Comparison of ENCODE assay signal across 6 mouse cellular contexts in genomic region chr5:4026336-4026735, GRCm38 (mm10).
A peak's percentile ranks its signal among the peaks of the same experiment; 100 is the strongest.
DNase-seq lines count a peak whose midpoint lies in the region; ATAC-seq and TF ChIP-seq lines count a peak whose summit lies in the region.
"Not testable (repeated sequence)": the region's sequence is repeated elsewhere in the genome, so short reads cannot be mapped to it uniquely, and the experiment has no call there.

No protein-coding gene starts in this region.

- not testable (repeated sequence) for H3K4me2 ChIP-seq in heart, embryonic 11.5 days; heart, embryonic 15.5 days
- H3K4me2 ChIP-seq in heart, embryonic 13.5 days, result 0 out of 2 replicates have a peak overlapping the region, but pooled peaks have one; percentile 20

- not testable (repeated sequence) for H3K27me3 ChIP-seq in heart, adult 2 months (ENCODE audit: control insufficient read depth, insufficient read depth, low read length); heart, embryonic 11.5 days (ENCODE audit: control insufficient read depth, insufficient read depth, low read length); heart, embryonic 13.5 days (replicated peaks); heart, embryonic 15.5 days

- not testable (repeated sequence) for ATAC-seq in heart, embryonic 11.5 days (replicated peaks; ENCODE audit: insufficient number of reproducible peaks, low FRiP score, low TSS enrichment); heart, embryonic 13.5 days (ENCODE audit: extremely low read depth, insufficient number of reproducible peaks, low FRiP score, low TSS enrichment); heart, embryonic 15.5 days (replicated peaks; ENCODE audit: insufficient number of reproducible peaks, insufficient read depth, low FRiP score, low read depth)

- not testable (repeated sequence) for H3K79me2 ChIP-seq in heart, adult 2 months (replicated peaks; ENCODE audit: control insufficient read depth, insufficient read depth, low read length)

- H3K9ac ChIP-seq in heart, adult 2 months (ENCODE audit: low read depth, low read length); heart, embryonic 11.5 days (ENCODE audit: low read depth, low read length); heart, embryonic 13.5 days; heart, embryonic 15.5 days: not testable (repeated sequence)

- not testable (repeated sequence) for TF ChIP-seq POLR2A in heart, adult 2 months (IDR thresholded peaks at IDR 0.05; ENCODE audit: insufficient read depth, low read depth, low read length)

- not testable (repeated sequence) for H3K9me3 ChIP-seq in heart, embryonic 11.5 days (replicated peaks; ENCODE audit: control insufficient read depth, low read length); heart, embryonic 13.5 days; heart, embryonic 15.5 days (replicated peaks)

- 72% methylated on average over 1 of the region's 1 CpGs for WGBS in heart, adult 2 months
- WGBS in heart, embryonic 11.5 days (ENCODE audit: insufficient replicate concordance), result 59% methylated on average over 1 of the region's 1 CpGs
- WGBS in heart, embryonic 13.5 days, result 46% methylated on average over 1 of the region's 1 CpGs
- 47% methylated on average over 1 of the region's 1 CpGs for WGBS in heart, embryonic 15.5 days

- not testable (repeated sequence) for TF ChIP-seq CTCF in heart, adult 2 months (IDR thresholded peaks at IDR 0.05)

- not testable (repeated sequence) for H3K4me3 ChIP-seq in heart, adult 2 months; heart, embryonic 11.5 days (ENCODE audit: low read depth, low read length); heart, embryonic 13.5 days; heart, embryonic 15.5 days

- not testable (repeated sequence) for H3K4me1 ChIP-seq in heart, adult 2 months (ENCODE audit: control insufficient read depth, insufficient read depth, low read length)
- H3K4me1 ChIP-seq in heart, embryonic 11.5 days (ENCODE audit: control insufficient read depth, insufficient read depth, low read length), result peaks cover 11% of the 10 kb centered on the region
- peaks cover 40% of the 10 kb centered on the region for H3K4me1 ChIP-seq in heart, embryonic 13.5 days
- peaks cover 16% of the 10 kb centered on the region for H3K4me1 ChIP-seq in heart, embryonic 15.5 days (replicated peaks)

- TF ChIP-seq EP300 in heart, adult 2 months (IDR thresholded peaks at IDR 0.05; ENCODE audit: insufficient read depth, low read depth, low read length), result not testable (repeated sequence)

- intact Hi-C loops in heart, adult 2 months (cut with DNase I), result not testable (repeated sequence)

- H3K36me3 ChIP-seq in heart, adult 2 months (ENCODE audit: control insufficient read depth, insufficient read depth, low read length); heart, embryonic 11.5 days (ENCODE audit: control insufficient read depth, insufficient read depth, low read length): not testable (repeated sequence)
- peaks cover 23% of the 10 kb centered on the region for H3K36me3 ChIP-seq in heart, embryonic 13.5 days
- H3K36me3 ChIP-seq in heart, embryonic 15.5 days, result peaks cover 12% of the 10 kb centered on the region

- DNase-seq in gastrocnemius, adult 18-20 months (ENCODE audit: low spot score), result peak; percentile 41
- peak; percentile 36 for DNase-seq in gastrocnemius, postnatal 25 days
- DNase-seq in heart, adult 2 months, result not testable (repeated sequence)

- H3K27ac ChIP-seq in heart, adult 2 months, result 0 out of 2 replicates have a peak overlapping the region, but pooled peaks have one; percentile 8
- H3K27ac ChIP-seq in heart, embryonic 11.5 days (ENCODE audit: low read depth, low read length), result peak overlapping the region; percentile 22; the same call in 1 of the 2 replicates
- peak overlapping the region; percentile 77 for H3K27ac ChIP-seq in heart, embryonic 13.5 days (replicated peaks)
- H3K27ac ChIP-seq in heart, embryonic 15.5 days, result peak overlapping the region; percentile 15; the same call in 1 of the 2 replicates

Comparison
In these comparisons a context has a peak if more than half of its experiments do, and no peak if none do; other contexts are left out.
1. H3K27ac ChIP-seq: peak in every context shown above with its lines; median percentile 77 in heart, embryonic 13.5 days; 22 in heart, embryonic 11.5 days; 15 in heart, embryonic 15.5 days; 8 in heart, adult 2 months.